Mouse (Mus musculus): Measurements from ENCODE around the gene Bcl2l2.

Gene Bcl2l2

DNA sequence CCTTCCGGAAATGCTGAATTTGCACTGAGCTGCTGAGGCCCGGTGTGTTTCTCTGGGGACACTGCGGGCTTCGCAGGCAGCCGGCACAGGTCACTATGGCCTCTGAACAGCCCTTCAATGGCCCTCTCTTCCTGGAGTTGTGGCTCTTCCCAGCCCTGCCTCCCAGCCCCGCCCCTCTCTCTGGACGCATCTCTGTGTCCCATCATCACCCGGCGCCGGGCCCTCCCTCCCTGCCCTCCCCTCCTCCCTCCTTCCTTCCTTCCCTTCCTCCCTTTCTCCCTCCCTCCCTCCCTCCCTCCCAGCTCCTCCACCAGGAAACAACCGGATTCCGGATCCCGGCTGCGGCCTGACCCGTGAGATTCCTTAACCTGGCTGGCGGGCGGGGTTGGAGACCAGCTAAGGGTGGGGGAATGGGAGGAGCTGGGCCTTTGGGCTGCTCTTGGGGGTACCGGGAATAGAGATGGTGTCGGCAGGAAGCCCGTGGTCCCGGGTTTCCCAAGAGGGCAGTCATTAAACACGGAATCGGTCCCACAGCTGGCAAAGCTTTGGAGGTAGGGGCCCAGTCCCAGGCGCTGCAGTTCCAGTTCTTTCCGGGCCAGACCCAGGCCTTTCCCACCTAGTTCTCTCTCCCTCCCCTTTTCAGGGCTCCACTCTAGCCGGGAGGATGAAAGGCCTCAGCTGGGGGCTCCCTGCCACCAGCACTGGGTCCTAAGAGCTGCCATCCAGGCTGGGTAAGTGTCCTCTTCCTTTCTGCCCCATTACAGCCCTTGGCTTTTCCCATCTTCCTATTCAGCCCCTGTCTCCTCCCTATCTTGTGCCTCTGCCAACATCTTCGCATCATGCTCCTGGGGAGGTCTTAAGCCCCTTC lies at the start of gene Bcl2l2, which contains the start of gene Gm20521:
Bcl2l2 (plus strand) TSS at position 224 of the 868 bp plus-strand sequence.
Gm20521 (plus strand) TSS at position 288 of the 868 bp plus-strand sequence.
- no peak for DNase-seq (ENCODE audit: low read depth, low spot score)

DNA sequence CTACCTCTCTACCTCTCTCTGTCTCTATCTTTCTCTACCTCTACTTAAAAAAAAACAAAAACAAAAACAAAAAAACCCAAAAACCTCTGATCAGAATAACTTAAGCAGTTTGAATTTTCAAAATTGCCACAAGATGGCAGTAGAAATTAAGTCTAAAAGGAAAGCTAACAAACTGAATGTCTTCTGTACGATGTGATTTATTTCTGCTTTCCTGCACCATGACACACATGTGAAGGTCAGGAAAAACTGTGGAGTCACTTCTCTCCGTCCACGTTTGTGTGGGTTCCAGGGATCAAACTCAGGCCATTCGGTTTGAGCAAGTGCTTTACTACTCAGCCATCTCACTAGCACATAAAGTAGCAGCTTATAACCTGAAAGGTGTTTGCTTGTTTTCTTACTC lies 39.7 kb upstream of the Bcl2l2 start:
- no peak for DNase-seq (ENCODE audit: low read depth, low spot score)

DNA sequence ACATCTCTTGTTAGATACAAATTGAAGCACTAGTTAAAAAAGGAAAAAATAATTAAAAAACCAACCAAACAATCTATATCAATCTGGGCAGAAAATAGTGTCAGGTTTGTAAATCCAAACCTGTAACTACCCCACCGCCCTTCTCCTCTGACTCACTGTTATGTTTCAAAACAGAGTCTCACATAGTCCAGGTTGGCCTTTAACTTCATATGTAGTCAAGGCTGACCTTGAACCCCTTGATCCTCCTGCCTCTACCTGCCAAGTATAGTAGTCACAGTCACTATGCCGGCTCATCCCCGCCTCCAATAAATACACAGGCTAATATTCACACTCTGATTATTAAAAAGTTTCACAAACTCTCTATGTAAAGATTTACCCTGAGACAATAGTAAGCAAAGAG lies 27.5 kb upstream of the Bcl2l2 start:
- no peak for DNase-seq (ENCODE audit: low read depth, low spot score)

DNA sequence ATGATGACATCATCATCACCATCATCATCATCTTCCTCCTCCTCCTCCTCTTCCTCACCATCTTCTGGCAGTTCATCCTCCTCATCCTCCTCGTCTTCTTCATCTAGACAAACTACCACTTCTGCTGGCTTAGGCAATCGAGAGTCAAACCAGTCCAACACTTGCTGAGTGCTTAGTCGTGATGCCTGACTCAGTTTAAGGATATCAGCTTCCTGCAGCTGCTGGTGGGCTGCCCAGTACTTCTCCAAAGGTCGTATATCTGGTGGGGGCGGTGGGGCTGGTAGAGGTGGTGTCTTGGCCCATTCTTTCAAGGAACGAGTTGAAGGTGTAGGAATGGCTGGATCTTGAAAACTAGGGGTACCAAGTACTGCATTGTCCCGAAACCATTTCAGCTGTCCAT lies 26.5 kb upstream of the Bcl2l2 start:
- no peak for DNase-seq (ENCODE audit: low read depth, low spot score)

DNA sequence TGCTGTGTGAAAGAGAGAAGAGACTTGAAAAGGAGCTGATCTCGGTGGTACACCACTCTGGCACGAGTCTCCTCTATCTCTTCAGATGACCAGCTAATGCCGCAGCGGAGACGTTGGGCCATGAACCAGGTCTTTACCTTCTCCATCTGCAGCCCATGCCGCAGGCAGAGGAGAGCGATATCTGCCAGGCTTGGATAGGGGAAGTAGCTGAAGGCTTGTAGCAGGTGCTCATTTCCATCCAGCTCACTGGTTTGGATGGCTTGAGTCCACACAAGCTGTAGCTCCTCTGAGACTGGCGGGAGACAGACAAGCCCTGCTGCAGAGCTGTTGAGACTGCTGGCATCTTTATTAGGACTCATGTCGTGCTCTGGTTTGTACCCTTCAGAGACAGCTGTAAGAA lies 25.3 kb upstream of the Bcl2l2 start:
- no peak for DNase-seq (ENCODE audit: low read depth, low spot score)

DNA sequence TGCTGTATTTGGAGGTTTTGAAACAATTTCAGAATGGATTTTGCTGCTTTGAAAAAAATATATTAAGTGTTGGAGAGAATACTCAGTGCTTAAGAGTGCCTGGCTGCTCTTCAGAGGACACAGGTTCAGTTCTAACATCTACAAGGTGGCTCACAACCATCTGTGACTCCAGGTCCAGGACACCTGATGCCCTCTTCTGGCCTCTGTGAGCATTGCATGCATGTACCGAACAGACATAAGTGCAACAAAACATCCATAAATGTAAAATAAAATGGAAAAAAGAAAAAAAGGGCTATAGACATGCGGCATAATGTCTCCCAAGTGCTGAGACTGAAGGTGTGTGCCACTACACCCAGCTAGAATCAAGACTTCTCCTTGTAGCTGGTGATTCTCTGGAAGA lies 22.7 kb upstream of the Bcl2l2 start:
- DNase-seq (ENCODE audit: low read depth, low spot score): no peak

DNA sequence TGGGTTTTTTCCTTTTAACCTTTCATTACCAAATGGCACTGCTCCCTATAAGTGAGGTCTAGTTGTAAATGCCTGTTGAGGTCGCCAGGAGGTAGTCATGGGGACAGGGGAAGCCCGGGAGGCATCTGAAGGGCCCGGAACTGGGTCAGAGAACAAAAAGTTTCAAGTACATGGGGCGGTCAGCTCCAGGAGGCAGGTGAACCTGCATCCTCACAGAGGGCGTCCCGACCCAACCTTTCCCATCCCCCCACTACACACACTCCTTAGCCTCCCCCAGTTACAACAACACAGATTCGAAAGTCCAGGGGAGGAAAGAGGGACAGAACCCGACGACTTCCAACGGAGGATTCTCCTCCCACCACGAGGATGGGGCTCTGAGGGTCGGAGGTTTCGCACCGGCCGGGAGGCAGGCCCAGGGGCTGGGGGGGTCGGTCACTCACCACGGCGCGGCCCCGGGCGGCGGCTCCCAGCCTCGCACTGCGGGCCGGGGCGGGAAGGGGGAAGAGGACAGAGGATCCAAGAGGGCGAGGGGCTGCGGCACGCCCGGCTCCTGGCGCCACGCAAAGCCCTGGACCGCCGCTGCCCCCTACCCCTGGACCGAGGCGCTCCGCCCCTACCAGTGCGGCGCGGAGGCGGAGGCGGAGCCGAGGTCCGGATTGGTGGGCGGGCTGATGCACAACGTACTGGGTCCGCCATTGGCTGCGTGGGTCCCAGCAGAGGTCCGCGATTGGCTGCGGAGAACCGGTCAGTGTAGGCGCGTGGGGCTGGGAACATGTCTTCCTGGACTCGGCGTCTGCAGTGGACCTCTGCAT lies 19.5 kb upstream of the Bcl2l2 start:
- no peak for DNase-seq (ENCODE audit: low read depth, low spot score)

DNA sequence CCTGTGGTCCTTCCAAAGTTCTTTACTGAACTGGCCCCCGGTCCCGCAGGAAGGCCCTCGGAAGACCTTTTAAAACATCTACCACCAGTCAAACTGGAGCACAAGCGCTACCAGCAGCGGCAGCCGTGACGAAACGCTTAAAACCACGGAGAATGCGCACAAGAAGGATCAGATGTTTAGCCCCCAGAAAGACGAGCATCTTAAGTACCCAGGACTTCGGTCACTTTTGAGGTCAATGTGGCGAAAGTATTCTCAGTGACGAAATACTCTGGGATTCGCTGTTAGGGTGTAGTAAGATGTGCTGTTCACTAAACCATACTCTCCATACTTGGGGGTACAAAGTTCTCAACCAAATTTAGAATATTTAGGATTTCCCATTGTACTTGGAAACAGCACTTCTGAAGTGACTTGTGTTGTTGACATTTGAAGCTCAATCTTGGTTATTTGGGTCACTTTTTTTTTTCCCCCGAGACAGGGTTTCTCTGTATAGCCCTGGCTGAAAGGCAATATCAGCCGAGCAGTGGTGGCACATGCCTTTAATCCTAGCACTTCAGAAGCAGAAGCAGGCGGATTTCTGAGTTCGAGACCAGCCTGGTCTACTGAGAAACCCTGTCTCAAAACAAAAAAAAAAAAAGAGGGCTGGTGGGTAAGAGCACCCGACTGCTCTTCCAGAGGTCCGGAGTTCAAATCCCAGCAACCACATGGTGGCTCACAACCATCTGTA lies 18.7 kb upstream of the Bcl2l2 start:
- DNase-seq (ENCODE audit: low read depth, low spot score): no peak

DNA sequence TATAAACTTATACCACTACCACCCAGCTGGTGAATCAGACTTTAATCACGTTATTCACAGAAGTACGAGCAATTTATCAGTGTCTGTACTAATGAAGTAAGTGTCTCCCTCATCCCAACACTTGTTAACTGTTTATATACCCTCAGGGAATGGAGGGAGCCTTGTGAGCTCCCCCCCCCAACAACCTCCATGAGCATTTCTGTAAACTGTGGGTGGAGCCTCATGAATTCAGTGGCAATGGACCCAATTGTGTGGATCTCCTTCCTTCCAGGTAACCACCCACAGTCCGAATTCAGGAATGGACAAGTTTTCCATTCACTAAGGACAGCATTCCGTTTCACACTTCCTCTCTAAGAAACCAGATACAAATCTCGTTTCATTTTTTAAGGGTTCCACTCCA lies 17.6 kb upstream of the Bcl2l2 start:
- DNase-seq (ENCODE audit: low read depth, low spot score): no peak

DNA sequence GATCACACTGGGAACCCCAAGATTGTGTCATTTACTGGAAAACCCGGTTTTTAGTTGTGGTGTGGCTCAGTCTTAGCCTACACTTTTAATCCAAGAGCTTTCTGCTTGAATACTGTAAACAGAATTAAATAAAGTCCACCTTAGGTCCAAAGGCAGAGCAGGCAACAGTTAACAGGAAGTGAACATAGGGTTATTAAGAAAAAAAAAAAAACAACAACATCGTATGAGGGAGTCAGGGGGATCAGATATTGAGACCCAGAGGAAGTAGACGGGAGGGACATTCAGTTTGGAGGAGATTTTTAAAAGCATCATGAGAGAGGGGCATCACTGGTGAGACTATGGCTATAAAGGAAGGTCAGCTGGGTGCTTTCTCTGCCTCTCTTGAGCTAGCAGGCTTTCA lies 16.9 kb upstream of the Bcl2l2 start:
- no peak for DNase-seq (ENCODE audit: low read depth, low spot score)

DNA sequence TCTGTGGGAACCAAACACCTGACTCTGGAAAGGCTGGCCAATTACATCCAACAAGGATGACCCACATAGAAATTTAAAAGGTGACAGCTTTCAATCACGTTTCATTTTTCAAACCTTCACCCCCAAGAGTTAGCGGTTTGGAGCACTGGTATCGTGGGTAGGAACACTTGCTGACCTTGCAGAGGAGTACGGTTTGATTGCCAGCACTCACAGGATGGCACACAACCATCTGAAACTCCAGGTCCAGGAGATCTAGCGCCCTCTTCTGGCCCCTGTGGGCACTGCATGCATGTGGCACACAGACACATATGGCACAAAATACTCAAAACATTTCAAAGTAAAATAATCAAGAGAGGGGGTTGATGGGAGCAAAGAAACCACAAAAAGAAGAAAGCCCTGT lies 16.2 kb upstream of the Bcl2l2 start:
- DNase-seq (ENCODE audit: low read depth, low spot score): no peak

DNA sequence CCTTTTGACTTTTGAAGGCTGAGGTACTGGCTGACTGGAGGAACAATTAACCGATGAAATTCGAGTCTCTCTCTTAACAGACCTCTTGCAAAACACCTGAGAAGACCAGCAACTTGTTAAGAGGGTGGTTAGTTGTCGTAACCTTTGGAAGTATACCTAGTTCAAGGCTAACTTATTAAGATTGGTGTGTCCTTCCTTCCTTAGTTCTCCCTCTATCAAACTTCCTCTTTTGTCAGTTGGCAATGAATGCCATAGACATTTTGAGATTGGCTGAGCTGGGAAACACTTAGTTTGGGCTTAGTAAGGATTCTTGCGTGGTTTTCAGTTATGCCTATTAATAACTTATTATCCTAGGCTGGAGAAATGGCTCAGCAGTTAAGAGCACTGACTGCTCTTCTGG lies 15.2 kb upstream of the Bcl2l2 start:
- DNase-seq (ENCODE audit: low read depth, low spot score): no peak

DNA sequence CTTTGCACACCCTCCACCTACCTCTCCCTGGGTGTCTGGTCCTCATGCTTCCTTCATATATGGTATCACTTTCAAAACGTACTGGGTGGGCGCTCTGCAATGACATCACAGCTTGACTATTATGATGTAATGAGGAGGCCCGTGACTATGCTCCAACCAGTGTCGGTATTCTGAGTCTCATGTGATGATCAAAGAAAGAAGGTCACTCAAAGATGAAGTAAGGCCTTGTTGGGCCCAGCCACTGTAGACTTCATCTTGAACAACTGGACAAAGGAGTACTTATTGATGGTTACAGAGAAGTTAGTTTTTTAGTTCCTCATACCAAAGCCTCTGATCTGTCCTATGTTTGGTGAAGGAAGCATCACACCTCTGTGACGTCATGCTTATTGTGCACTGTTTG lies 12.3 kb upstream of the Bcl2l2 start, which contains the start of gene Homez:
Homez (minus strand) TSS at position 101 of the 400 bp plus-strand sequence.
- no peak for DNase-seq (ENCODE audit: low read depth, low spot score)

DNA sequence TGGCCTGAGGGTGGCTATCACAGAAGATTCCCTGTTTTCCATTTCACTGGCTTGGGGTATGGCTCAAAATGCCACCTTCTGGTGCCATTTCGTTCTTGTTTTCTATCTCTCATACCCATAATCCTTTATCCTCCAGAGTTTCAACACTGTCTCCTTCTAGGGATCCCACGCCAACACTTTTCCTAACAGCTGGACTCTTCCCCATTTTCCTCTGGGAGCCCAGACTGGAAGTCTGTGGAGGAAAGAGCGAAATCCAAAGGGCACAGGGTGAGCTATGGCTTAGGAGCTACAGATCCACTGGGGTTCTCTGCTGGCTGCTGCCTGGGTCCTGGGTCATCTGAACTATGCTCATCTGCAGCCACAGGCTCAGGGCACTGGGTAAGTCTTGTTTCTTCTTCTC lies 9.0 kb upstream of the Bcl2l2 start:
- no peak for DNase-seq (ENCODE audit: low read depth, low spot score)

DNA sequence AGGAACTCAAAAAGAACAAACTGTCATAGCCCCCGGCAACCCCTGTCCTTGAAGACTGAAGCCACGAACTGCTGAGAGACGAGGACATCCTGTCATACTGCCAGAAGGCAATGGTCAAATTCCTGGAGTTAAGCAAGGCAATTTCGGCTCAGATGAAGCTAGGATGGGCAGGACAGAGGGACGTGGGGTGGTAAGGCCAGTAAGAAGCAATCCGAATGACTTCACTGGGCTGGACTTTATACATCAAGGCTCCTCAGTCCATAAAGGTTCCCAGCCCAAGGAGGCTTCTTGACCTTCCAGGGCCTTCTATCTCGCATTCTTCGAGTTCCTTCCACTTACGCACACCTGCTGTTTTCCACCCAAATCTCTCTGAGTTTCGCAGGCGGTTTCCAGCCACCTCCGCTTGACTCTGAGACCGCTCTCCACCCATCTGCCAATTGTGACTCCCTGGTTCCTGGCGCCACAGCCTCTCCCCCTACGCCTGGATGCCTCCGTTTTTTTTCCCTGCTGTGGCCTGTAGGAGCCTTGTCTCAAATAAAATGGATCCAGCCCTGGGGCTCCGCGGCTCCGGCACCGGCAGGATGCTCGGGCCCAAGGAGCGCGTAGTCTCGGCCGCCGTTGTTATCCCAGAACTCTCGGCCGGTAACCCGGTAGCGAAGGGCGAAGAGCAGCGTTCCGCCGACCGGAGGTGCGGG lies 7.2 kb upstream of the Bcl2l2 start:
- DNase-seq (ENCODE audit: low read depth, low spot score): no peak

DNA sequence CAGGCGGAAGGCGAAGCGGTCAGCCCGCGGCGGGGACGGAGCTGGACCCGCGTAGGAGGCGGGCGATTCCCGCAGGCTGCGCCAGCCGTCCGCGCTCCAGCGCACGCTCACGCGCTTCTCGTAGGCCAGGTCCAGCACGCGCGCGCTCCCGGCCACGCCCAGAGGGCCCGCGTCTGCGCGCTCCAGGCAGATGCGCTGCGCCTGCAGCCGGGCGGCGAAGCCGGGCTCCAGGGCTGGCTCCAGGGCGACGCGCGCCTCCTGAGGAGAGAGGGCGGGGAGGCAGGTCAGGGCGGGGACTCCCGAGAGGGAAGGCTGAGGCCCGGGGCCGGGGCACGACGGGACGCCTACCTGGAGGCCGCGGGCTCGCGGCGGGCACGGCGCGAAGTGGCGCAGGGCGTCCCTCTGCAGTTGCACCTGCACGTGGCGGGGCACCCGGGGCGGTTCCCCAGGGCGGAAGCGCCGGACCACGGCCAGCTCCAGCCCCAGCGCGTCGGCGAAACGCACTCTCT lies 6.6 kb upstream of the Bcl2l2 start:
- DNase-seq (ENCODE audit: low read depth, low spot score): no peak

DNA sequence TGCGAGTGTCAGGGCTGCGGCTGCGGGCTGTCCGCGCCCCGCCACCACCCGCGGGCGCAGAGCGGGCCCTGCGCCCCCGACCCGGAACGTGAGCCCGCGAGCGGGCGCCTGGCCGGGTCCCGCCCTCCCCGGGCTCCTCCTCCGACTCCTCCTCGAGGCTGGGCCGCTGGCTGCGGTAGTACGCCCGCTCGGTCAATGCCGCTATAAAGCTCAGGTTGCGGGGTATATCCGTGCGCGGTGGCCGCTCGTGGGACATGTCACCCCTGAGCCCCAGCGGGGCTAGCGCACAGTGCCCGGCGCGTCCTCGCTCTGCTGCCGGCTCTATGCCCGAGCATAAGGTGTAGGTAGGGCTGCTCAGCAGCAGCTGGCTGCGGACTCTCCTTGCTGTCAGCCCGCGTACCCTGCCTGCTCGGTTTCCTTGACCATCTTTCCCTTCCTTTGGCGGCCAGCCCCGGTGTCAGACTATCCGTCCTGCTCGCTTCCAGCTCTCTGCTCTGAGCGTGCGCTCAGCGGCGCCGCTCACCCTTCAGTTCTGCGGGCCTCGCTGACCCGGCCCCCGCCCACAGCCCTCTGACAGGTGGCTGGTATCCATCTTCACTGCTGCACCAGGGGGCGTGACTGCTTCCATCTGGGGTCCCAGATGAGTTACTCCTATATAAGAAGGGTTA lies 6.0 kb upstream of the Bcl2l2 start, which contains the start of gene Ppp1r3e:
Ppp1r3e (minus strand) TSS at position 503 of the 668 bp plus-strand sequence.
- DNase-seq (ENCODE audit: low read depth, low spot score): no peak

DNA sequence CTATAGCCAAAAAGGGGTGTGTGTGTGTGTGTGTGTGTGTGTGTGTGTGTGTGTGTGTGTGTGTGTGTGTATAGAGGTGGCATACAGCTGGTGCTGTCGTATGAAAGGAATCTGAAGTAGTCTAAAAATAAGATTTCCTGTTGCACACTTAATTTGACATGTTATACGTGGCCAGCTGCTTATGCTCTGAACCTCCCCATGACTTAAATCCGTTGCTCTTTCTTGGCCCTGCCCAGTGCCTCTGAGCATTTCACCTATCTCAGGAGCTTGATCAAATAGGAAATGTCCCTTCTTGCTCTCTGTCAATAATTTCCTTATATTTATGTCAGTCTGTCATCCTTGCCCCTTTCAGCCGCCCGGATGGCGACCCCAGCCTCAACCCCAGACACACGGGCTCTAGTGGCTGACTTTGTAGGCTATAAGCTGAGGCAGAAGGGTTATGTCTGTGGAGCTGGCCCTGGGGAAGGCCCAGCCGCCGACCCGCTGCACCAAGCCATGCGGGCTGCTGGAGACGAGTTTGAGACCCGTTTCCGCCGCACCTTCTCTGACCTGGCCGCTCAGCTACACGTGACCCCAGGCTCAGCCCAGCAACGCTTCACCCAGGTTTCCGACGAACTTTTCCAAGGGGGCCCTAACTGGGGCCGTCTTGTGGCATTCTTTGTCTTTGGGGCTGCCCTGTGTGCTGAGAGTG lies 990 bp downstream of the Bcl2l2 start:
- no peak for DNase-seq (ENCODE audit: low read depth, low spot score)

DNA sequence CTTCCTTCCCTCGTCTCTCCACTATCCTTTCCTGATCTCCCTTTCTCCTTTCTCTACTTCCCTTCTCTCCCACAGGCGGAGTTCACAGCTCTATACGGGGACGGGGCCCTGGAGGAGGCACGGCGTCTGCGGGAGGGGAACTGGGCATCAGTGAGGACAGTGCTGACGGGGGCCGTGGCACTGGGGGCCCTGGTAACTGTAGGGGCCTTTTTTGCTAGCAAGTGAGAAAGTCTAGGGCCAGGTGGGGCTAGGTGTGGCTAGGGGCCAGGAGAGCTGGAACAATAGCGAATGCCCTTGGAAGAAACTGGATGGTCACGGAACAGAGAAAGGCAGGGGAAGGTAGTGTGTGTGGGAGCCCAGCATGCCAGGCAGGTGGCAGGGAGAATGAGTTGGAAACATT lies 2.1 kb downstream of the Bcl2l2 start:
- no peak for DNase-seq (ENCODE audit: low read depth, low spot score)

DNA sequence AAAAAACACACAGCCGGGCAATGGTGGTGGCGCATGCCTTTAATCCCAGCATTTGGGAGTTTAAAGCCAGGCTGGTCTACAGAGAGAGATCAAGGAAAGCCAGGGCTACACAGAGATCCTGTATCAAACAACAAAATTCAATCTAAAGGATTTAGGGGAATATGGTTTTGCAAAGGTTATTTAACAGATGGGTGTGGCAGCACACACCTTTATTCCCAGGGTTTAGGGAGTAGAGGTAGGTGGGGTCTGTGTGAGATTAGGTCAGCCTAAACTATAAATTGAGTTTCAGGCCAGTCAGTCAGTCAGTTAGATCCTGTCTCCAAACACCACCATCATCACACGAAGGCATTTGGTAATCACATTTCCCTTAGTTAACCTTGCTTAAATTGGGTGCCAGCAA lies 9.0 kb downstream of the Bcl2l2 start, which contains the start of gene Pabpn1:
Pabpn1 (plus strand) TSS at position 301 of the 400 bp plus-strand sequence.
- no peak for DNase-seq (ENCODE audit: low read depth, low spot score)
